Mouse (Mus musculus): ENCODE data around the gene Plxnc1.

Plxnc1 gene

DNA sequence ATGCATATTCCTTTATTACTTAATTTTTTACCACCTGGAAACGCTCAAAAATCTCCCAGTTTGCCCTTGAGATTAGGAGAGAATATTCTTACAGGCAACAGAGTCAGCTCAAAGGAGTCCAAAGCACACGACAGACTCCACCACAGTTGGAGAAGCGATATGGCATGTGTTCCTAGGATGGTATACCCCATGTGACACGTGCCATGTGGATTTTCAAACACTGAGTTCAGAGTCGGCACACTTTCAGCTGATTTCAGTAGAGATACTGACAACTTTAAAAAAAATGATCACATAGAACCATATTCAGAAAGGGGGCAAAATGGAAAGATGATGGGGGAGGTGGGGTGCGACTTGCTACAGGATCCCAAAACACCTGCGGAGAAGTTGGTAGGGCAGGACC is 26.0 kb downstream of the Plxnc1 start:
- no peak for DNase-seq

DNA sequence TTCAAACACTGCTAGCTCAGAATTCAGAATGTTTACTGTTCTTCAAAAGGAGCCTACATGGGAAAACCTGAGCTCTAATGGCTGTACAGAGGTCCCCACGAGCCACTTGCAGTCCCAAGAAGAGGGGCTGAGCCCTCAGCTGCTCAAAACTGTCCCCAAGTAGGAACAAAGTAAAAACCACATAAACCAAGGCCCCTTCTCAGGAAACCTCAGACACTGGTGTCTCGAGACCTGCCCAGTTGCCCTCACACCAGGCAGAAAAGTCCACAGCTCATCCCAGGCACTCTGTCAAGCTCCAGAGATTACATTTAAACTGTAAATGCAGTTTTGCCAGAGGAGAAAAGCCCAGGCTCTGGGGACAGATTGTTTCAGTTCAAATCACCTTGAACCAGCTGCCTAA is 26.6 kb downstream of the Plxnc1 start:
- no peak for DNase-seq

DNA sequence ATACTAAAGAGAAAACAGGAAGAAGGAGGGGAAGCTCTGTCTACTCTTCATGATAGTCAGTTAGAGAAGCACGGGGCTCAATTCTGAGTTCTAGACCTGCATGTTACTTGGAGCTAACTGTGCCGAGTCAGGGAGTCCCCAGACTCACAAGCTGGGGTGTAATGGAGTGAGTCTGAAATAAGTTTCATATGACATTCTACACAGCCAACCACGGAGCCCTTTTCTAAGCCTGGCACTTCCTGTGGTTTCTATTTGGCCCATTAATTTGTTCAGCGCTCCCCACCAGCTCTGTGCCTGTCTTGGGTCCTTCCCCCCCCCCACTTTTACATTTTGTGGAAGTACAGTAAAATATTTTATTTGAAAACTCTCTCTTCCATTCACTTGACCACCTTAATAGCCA is 27.3 kb downstream of the Plxnc1 start:
- DNase-seq = no peak

DNA sequence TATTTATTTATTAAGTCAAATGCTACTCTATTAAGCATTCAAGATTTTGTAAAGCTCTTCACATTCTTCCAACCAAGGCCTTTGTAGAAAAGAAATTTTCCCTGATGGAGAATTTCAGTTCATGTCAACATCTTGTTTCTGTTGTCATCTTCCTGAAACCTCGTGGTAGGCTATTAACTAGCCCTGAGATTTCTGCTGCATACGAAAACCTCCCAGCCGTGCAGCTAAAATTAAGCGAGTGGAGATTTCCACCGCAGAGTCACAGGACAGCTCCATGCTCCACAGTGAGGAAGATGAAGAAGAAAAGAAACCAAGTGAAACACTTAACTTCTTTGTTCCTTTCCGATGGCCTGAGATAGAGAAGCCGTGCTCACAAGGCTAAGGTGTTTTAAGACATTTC is 28.0 kb downstream of the Plxnc1 start:
- DNase-seq = no peak

DNA sequence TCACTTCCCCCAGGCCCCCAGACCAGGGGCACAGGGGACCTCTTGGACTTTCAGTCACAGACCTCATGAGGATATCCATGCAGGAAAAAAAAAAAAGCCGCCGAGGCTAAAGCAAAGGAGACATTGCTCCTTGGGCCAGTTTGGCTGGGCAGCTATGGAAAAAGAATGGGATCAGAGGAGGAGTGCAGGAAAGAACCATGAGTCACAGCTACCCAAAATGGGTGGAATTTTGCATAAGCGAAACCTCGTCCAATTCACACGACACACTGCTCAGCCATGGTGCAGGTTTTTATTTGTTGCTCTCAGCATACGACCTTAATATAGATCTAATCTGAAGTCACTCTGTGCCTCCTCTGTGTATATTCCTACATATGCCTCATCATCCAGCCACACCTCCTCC is 28.9 kb downstream of the Plxnc1 start:
- no peak for DNase-seq

DNA sequence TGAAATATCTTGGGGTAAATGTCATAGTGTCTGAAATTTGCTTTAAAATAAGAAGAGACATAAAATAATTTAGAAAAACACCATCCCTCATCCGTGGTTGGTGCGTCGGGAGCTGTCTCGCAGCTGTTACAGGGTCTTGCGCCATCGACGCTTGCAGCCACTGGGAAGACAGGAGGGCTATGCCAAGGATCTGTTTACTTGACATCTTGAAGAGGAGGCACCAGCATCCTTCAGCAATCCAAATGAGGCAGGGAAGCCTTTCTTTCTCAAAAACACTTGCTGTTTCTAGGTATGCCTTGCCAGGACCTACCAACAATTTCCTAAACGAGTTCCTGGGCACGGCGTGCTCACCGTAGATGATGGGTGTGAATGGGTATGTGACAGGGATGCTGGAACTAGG is 30.6 kb downstream of the Plxnc1 start:
- DNase-seq = no peak

DNA sequence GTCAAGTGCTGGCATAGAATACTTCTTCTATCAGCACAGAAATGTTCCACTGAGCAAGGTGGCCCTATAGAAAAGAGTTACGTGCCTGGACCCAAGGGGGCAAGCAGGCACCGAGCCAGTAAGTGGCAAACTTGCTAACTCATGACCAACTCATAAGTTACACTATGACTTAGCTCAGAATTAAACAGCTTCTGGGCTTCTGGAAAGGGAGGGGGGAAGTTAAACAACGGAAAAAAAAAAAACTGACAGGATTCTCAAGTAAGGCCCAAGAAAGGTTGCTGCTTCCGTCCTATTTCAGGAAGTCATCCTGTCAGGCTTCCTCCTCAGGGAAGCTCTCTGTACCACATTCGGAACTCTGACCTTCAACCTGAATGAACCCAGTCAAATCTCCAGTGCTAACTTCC is 31.3 kb downstream of the Plxnc1 start:
- DNase-seq = no peak

DNA sequence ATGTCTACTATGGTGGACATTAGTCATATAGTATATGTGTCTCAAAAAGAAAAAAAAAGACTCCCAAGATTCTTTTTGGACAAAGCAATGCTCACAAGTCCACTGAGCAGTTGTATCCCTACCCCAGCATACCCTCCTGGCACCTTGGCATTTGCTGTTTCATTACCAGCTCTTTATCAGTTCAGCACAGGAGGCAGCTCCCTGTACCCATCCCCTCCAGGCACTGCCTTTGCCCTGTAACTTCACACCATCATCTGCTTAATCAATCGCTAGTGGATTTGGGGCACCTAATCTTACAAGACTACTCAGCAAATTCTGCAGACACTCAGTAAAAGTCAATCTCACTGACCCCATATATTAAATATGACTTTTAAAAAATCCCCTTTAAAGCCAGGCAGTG is 32.1 kb downstream of the Plxnc1 start:
- DNase-seq = no peak

DNA sequence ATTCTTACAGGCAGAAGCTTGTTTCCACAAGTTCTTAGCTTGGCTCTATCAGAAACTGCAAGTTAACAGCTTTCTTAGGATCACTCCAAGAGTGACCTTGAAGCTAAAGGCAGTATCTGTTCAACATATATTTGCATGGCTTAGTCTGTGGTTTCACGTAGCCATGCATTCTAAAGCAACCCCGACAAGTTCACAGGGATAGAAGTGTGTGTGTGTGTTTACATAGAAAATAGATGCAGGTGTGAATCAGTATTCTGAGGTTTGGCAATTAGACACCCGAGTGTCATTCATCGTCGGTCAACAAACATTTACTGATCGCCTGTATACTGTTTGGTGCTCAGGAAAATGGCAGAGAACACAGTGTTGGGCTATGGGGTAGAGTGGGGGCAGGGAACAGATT is 33.5 kb downstream of the Plxnc1 start:
- no peak for DNase-seq

DNA sequence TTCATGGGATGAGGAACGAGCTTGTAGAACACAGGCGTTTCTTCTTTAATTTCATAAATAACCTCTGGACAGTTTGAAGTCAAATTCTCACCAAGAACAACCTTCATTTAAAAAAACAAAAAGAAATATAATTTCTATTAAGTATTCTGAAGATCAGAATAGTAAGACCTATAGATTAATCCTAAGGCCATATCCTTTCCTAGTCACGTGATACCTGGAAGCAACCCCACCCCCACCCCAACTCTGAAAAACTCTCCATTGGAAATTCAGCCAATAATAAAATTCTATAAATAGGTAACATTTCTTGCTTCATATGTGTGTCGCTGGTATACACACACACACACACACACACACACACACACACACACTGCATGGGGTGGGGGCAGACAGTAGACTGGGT is 34.1 kb downstream of the Plxnc1 start:
- DNase-seq = no peak

DNA sequence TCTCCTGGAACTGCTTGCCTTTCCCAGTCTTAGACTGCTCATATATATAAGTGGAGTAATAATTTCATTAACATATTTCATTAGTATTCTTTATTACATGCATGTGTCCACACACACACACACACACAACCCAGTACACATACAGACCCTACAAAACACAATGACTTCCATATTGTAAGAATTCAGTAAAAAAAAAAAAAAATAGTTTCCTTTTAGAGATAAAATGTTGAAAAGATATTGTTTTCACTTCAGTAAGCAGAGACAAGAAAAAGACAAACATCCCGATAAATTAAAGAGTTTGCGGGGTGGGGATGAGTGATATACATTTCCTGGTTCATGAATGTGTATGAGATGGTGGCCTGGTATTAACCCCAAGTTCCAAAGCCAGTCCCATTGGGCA is 34.8 kb downstream of the Plxnc1 start:
- no peak for DNase-seq

DNA sequence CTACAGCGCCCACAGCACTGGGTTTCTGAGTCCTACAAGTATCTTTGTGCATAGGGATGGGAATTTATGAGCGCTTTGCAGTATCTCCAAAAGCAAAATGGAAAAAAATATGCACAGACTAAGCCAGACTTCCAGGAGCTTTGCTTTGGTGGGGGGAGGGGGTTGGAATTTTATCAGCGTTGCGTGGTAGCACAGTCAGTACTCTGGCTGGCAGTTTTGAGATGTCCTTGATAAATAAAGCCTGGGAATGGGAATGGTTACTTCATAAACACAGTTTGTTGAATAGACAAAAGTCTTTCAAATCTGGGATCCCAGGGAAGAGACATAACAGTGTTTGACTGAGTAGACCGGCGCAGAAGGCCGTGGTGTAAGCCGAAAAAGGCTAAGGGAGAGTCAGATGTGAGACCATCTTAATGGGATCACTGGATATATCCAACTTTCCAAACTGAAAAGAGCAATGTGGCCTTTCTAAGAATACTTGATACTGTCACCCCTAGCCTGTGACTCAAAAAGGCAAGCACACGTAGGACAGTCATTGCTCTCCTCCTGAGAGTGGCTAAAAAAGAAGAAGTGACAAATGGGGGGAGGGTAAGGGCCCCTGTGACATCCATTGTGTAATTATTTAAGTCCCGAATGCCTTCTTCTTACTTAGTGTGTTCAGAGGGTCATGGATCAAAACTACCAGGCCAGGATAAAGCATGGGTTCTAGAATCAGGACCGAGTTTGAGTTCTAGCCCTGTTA is 35.5 kb downstream of the Plxnc1 start:
- DNase-seq = no peak

DNA sequence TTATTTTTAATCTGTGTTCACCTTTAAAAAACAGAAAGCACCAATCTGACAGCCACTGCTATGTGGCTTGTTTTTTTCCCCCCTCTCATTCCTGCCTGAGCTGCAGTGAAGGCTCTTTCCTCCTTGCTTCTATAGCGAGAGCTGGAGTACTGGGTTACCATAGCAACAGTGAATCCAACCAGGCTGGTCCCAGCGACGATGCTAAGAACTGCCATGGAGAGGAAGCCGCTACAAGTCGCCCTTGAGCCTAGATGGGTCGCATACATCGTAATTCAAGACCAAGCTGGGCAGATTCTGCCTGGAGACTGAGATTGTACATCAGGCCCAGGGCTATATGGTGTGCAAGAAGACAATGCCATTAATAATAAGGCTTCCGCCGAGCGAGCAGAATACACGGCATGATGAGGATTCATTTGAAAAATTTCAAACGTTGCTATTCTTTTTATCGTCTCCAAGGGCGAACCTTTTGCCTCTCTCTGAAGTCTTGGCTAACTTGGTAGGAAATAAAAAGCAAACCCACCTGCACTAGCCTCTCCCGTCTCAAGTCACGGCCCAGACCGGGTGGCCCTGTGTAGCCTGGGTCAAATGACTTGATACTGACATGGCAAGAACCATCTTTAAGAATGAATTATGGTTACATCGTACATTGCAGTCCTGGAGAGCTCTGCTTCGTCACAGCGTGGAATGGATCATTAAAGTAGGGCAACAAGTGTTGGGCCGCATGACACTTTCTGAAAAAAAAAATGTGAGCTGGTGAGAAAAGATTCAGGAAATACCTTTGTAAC is 38.8 kb downstream of the Plxnc1 start:
- no peak for DNase-seq

DNA sequence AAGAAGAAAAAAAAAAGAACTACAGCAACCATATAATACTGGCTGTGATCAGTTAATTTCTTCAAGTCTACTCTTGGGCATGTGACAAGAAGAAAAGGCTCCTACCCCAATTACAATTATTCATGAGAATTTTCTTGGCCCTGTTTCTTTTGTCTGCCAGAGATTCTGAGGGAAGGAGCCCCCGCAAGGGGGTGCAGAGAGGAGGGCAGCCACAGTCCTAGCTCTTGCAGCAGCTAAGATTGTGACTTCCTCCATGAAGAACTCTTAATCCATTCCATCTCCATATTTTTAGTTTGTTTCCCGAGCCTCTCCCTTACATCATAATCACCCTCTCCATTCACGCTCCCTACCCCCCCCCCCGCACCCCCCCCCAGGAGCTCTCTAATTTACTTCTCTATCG is 39.4 kb downstream of the Plxnc1 start:
- DNase-seq = no peak

DNA sequence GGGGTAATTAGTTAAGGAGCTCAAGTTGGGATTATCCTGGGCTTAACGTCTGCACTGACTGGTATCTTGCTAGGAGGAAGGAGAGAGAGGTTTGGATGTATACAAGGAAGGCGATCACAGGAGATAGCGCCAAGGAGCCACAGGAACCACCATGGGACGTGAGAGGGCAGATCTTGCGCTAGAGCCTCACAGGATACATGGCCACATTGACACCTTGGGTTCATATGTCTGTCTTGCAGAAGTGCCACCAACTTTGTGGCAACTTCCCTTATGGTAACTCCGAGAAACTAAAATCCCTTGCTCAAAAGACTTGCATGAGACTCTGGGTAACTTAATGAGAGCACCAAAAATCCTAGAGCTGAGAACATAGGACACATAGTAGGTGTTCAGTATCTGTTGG is 47.7 kb downstream of the Plxnc1 start:
- no peak for DNase-seq

DNA sequence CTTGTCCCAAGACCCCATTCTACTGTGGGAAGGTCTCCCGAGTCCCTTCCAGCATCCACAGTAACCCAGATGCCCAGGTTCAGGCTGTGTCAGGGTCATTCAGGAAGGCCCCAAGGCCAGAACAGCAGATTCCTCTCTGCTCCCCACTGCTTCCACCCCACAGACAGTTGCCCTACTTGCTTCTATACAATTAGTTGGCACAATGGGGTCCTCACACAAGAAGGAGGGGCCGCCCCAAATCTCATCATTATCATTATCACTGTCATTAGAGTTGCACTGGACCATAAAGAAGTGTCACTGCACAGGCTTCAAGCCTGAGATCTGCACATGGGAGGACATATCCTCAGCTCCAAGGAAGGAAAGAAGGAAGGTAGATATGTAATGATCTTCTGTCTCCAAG is 48.3 kb downstream of the Plxnc1 start:
- no peak for DNase-seq

DNA sequence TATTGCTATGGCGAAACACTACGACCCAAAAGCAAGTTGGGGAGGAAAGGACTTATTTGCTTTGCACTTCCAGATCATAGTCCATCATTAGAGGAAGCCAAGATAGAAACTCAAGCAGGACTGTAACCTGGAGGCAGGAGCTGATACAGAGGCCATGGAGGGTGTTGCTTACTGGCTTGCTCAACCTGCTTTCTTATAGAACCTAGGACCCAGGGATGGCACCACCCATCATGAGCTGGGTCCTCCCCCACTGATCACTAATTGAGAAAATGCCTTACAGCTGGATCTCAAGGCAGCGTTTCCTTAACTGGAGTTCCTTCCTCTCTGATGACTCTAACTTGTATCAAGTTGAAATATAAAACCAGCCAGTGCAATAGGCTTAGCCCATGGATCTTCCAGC is 48.8 kb downstream of the Plxnc1 start:
- no peak for DNase-seq

DNA sequence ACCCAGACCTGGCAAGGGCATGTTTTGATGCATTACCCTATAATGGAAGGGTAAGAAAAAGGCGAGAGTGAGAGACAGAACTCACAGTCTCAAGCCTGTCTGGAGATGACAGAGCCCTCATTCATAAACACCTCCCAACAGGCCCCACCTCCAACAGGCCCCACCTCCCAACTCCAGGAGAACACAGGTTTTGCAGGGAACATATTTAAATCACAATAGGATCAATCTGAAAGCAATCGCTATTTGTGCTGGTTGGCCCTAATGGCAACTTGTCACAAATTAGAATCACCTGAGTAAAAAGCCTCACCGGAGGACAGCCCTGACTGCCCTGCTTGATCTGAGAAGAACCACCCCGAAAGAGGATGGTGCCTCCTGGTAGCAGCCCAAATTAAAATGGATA is 54.9 kb downstream of the Plxnc1 start:
- no peak for DNase-seq

DNA sequence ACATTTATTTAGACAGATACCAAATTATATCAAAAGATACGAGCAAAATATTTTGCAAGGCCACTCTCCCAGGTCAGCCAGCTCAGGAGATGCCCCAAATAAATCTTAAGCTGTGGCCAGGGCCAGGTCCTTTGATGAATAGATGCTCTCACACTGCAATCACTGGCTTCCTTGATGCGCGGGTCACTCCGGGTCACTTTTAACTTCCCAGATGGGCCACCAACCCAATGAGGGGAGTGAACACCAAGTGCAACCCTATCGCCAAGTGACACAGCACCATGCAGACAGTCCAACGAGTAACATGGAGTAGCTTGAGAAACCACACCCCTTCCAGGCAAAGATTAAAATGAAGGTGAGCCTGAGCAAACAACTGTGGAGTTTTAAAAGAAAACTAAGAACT is 61.4 kb downstream of the Plxnc1 start:
- no peak for DNase-seq

DNA sequence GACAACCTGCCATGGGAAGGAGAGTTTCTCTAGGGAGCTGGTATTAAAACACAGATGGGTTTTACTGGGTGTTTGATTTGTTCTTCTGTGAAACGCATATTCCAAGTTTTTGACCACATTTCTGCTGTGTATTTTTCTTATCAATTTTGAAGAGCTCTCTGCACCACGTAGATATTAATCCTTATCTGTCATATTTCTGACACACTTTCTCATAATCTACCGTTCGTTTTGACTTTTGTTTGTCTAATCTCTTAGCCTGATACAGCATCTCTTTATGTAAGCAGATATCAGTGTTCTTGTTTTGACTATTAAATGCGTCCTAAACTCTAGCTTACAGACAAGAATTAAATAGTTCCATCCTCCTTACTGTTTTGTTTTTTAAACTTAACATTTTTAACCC is 73.1 kb downstream of the Plxnc1 start:
- no peak for DNase-seq

DNA sequence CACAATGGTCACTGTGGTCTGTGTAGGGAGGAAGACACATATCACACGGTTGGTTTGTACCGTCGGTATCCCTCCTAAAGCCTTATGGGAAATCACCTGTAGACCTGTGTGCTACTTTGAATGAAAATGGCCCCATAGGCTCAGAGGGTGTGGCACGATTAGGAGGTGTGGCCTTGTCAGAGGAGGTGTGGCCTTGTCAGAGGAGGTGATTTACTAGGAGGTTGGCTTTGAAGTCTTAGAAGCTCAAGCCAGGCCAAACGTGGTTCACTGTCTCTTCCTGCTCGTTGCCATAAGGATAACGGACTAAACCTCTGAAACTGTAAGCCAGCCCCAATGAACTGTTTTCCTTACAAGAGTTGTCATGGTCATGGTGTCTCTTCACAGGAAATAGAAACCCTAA is 73.5 kb downstream of the Plxnc1 start:
- no peak for DNase-seq

DNA sequence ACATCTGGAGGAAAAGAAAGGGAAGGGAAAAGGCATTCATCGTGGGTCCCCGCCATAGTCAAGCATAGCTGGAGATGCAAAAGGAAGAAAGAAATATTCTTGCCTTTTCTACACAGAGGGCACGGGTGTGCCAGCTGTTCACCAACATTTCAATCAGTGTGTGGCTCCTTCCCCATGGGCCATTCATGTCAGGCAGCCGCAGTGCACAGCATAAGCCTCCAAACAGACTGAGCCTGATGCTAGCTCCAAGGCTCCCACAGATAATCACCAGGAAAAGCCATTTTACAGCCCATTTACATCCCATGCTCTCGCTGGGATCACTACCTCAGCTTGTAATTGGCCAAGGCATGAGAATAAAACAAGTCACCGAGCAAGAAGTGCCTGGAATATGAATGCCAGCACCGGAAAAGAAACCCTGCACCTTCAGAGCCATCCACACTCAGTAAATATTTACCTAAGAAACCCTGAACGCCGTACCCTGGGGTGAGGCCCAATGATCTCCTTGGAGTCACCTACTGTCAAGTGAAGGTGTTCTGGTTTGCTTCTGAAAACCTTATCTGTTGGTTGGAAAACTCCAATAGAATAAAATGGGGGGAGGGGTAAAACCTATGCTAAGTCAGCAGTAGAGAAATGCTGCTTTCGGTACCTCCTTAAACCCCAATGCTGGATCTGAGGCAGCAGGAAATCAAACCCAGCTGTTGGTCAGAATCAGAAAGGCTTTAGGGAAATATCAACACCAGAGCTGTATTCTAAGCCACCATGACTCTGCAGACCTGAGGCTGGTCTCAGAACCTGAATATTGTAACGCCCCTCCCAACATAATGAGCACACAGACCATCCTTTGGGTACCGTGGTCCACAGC is 77.4 kb downstream of the Plxnc1 start:
- no peak for DNase-seq

DNA sequence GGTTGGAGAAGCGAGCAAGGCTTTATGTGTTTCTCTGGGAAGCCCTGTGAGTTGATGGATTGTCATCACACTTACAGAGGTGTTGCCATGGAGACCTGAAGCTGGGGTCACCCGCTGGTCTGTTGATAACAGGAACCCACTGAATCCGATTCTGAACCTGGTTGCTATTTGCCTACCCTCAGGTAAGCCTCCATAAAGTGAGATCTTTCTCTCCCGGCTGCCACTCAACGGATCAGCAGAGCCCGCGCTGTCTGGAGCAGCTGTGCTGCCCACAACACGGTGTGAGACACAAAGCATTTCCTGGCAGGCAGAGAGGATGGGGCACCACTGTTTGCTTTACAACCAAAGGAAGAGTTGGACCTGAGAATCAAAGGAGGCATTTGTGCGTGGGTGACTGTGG is 79.4 kb downstream of the Plxnc1 start:
- DNase-seq = no peak
